Mouse (Mus musculus): ENCODE measurements around the gene Slc7a8. TPM values are rescaled to one million over a fixed set of nuclear protein-coding genes. Genes with fewer than 3 reads are reported as not detected.

Gene Slc7a8
- polyA plus RNA-seq, 1 experiment from 2014 or later, result 7.4 TPM

DNA sequence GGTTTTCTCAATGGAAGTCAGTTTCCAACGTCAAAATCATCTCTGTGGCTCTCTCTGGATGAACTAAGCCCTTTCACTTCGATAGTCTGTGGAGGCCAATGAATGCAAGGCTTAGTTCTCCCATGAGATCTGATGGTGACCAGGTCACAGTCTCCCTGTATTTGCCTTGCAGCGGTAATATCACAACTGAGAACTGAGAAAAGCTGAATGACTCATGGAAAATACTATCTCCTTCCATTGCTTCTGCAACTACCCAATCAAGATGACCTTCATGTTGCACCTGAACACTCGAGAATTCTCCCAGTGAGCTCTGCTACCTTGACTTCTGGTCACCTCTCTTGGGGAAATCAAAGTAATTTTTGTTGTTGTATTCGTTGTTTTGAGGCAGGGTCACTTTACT is 54.2 kb downstream of the Slc7a8 start:
- no peaks in the 10 kb centered on the region for H3K4me1 ChIP-seq (ENCODE audit: control insufficient read depth, insufficient read depth, low read length)
- H3K9ac ChIP-seq (ENCODE audit: low read depth, low read length), result no peak overlapping the region
- no peaks in the 10 kb centered on the region for H3K9me3 ChIP-seq (ENCODE audit: control insufficient read depth, low read length)
- no peak overlapping the region for H3K4me2 ChIP-seq (ENCODE audit: low read depth, low read length)
- H3K27me3 ChIP-seq (replicated peaks; ENCODE audit: control insufficient read depth, insufficient read depth, low read length), result no peaks in the 10 kb centered on the region
- no peak overlapping the region for H3K27ac ChIP-seq (replicated peaks; ENCODE audit: low read depth, low read length)
- no peaks in the 10 kb centered on the region for H3K36me3 ChIP-seq (ENCODE audit: control insufficient read depth, insufficient read depth, low read length)
- ATAC-seq (ENCODE audit: low read depth) (no peak), DNase-seq (ENCODE audit: low spot score) (no peak)
- H3K4me3 ChIP-seq (ENCODE audit: low read depth, low read length), result no peak overlapping the region
- WGBS, result 73% methylated on average over 5 of the region's 5 CpGs

DNA sequence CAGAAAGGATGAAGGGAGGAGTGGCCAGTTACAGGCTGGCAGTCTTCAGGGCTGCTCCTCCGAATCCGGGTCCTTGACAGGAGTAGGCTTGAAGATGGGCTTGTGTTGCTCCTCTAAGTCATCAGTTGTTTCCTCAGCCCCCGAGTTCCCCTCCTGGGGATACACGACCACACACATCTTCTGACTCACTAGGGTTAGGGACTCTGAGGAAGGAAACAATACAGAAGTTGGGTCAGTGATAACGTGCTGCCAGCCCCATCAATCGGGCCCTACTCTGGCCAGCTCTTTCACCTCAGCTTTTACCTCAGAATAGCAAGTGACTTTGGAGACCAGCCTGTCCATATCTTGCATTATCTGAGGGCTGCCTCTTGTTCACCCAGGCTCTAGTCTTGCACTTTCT is 57.7 kb downstream of the Slc7a8 start:
- DNase-seq (ENCODE audit: low spot score) (no peak), ATAC-seq (ENCODE audit: low read depth) (no peak)
- H3K4me2 ChIP-seq (ENCODE audit: low read depth, low read length), result no peak overlapping the region
- no peaks in the 10 kb centered on the region for H3K9me3 ChIP-seq (ENCODE audit: control insufficient read depth, low read length)
- no peaks in the 10 kb centered on the region for H3K36me3 ChIP-seq (ENCODE audit: control insufficient read depth, insufficient read depth, low read length)
- no peaks in the 10 kb centered on the region for H3K27me3 ChIP-seq (replicated peaks; ENCODE audit: control insufficient read depth, insufficient read depth, low read length)
- H3K4me3 ChIP-seq (ENCODE audit: low read depth, low read length), result no peak overlapping the region
- H3K4me1 ChIP-seq (ENCODE audit: control insufficient read depth, insufficient read depth, low read length), result no peaks in the 10 kb centered on the region
- H3K9ac ChIP-seq (ENCODE audit: low read depth, low read length), result no peak overlapping the region
- no peak overlapping the region for H3K27ac ChIP-seq (replicated peaks; ENCODE audit: low read depth, low read length)
- 74% methylated on average over 5 of the region's 6 CpGs for WGBS

DNA sequence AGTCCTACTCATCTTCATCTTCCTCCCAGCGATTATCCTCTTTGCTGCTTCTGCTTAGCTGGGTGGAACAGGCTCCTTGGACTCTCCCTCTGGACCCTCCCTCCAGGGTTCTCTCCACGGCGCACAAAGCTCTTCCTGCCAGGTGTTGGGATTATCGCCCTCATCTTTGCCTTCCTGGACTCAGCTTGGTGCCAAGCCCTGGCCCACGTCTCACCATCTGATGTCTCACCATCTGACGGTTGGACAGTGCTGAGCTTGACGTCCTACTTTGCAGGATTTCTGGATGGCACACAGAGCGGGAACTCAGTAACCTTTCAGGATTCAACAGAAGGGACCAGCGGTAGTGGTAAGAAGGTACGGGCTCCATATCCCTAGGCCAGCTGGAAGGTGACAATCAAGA is 60.0 kb downstream of the Slc7a8 start:
- Histone ChIP-seq H3K4me2 (ENCODE audit: low read depth, low read length) (no peak overlapping the region), H3K27me3 (replicated peaks; ENCODE audit: control insufficient read depth, insufficient read depth, low read length) (no peaks in the 10 kb centered on the region), H3K27ac (replicated peaks; ENCODE audit: low read depth, low read length) (no peak overlapping the region), H3K36me3 (ENCODE audit: control insufficient read depth, insufficient read depth, low read length) (no peaks in the 10 kb centered on the region), H3K9me3 (ENCODE audit: control insufficient read depth, low read length) (no peaks in the 10 kb centered on the region), H3K4me1 (ENCODE audit: control insufficient read depth, insufficient read depth, low read length) (no peaks in the 10 kb centered on the region), H3K9ac (ENCODE audit: low read depth, low read length) (no peak overlapping the region), H3K4me3 (ENCODE audit: low read depth, low read length) (no peak overlapping the region)
- DNase-seq (ENCODE audit: low spot score), result no peak
- no peak for ATAC-seq (ENCODE audit: low read depth)
- WGBS, result 77% methylated on average over 10 of the region's 10 CpGs

DNA sequence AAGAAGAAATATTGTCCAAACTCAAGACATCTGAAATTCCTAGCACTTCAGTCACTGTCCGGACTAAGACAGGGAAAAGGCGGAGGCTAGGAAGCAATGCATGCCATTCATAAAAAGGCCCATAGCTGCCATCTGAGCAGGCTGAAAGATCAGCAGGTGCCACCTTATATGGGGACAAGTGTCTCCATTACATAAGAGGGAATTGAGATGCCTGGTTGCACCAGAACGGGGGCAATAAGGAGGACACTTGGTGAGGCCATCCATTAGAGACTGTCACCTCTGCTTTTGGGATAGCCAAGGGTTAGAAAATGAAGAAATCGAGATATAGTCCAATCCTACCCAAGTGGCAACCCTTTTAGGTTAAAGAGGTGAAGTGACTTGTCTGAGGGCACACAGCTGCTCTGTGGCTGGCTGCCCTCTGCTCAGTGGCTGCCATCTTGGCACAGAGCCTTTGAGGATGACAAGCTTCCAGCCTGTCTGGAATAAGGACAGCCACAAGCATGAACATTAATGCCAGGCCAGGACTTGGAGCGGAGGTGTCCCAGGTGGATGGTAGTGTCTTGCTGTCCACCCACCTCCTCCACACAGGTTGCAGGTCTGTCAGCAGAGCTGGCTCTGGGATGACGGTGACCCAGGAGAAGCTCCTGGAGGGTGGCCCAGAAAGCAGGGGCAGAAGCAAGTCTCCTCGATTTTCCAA is 60.9 kb downstream of the Slc7a8 start:
- Histone ChIP-seq H3K36me3 (ENCODE audit: control insufficient read depth, insufficient read depth, low read length) (no peaks in the 10 kb centered on the region), H3K9ac (ENCODE audit: low read depth, low read length) (no peak overlapping the region), H3K4me1 (ENCODE audit: control insufficient read depth, insufficient read depth, low read length) (no peaks in the 10 kb centered on the region), H3K4me3 (ENCODE audit: low read depth, low read length) (no peak overlapping the region), H3K27ac (replicated peaks; ENCODE audit: low read depth, low read length) (no peak overlapping the region), H3K4me2 (ENCODE audit: low read depth, low read length) (no peak overlapping the region), H3K9me3 (ENCODE audit: control insufficient read depth, low read length) (no peaks in the 10 kb centered on the region), H3K27me3 (replicated peaks; ENCODE audit: control insufficient read depth, insufficient read depth, low read length) (no peaks in the 10 kb centered on the region)
- no peak for ATAC-seq (ENCODE audit: low read depth)
- WGBS, result 83% methylated on average over 7 of the region's 7 CpGs
- DNase-seq (ENCODE audit: low spot score), result no peak

DNA sequence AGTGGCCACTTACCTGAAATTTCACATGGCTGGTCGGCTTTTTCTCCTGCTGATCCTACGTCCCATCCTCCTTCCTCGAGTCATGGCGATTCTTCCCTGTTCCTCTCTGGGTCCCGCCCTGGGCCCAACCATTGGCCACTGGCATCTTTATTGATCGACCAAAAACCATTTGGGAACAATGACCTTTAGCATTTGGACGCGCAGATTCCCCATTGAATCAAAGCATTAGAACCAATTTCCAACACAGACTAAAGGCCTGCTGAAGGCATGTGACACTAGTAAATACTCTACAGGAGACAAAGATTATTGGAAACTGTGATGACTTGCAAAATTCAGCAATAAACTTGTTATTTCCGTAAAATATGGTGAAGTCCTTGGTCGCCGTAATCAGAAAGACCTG is 61.7 kb downstream of the Slc7a8 start:
- ATAC-seq (ENCODE audit: low read depth) (no peak), DNase-seq (ENCODE audit: low spot score) (no peak)
- Histone ChIP-seq H3K9ac (ENCODE audit: low read depth, low read length) (no peak overlapping the region), H3K4me1 (ENCODE audit: control insufficient read depth, insufficient read depth, low read length) (no peaks in the 10 kb centered on the region), H3K9me3 (ENCODE audit: control insufficient read depth, low read length) (no peaks in the 10 kb centered on the region), H3K27me3 (replicated peaks; ENCODE audit: control insufficient read depth, insufficient read depth, low read length) (no peaks in the 10 kb centered on the region), H3K4me3 (ENCODE audit: low read depth, low read length) (no peak overlapping the region), H3K27ac (replicated peaks; ENCODE audit: low read depth, low read length) (no peak overlapping the region), H3K36me3 (ENCODE audit: control insufficient read depth, insufficient read depth, low read length) (no peaks in the 10 kb centered on the region), H3K4me2 (ENCODE audit: low read depth, low read length) (no peak overlapping the region)
- WGBS, result 90% methylated on average over 11 of the region's 11 CpGs

DNA sequence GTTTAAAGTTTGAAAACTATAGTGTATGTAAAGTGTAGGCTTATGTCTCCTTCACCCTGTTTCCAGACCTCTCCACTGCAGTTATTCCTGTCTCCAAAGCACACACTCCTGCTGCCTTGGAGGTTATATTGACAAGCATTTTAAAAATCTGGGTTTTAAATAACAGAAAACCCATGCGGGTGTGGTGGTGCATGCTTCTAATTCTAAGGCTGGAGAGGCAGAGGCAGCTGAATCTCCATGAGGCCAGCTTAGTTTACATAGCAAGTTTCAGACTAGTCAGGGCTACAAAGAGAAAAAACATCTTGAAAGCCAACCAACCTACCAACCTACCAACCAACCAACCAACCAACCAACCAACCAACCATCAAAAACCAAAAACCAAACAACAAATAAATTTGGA is 66.3 kb downstream of the Slc7a8 start:
- no peak for ATAC-seq (ENCODE audit: low read depth)
- 44% methylated on average over 1 of the region's 1 CpGs for WGBS

DNA sequence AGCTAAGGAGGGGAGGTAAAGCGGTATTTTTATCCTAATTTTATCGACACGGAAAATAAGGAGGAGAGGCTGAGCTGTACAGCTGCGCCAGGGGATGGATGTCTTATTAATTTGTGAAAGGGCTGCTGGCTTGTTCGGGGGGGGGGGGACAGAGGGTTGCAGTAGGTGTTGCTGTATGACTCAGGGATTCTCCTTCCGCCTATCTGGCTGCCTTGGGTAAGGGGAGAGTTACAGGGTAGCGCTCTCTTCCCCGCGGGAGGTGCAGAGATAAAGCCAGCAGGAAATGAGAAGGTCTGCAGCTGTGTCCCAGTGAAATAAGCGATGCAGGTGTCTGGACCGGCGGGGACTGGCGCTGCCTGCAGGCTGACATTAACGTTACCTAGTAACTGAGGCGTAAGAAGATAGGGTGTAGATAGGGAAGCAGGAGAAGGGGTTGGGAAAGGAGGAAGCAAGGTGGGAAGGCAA is 67.1 kb downstream of the Slc7a8 start:
- Histone ChIP-seq H3K4me3 (ENCODE audit: low read depth, low read length) (peak overlapping the region; percentile 33), H3K9me3 (ENCODE audit: control insufficient read depth, low read length) (no peaks in the 10 kb centered on the region), H3K27ac (replicated peaks; ENCODE audit: low read depth, low read length) (no peak overlapping the region), H3K9ac (ENCODE audit: low read depth, low read length) (peak overlapping the region; percentile 41), H3K4me2 (ENCODE audit: low read depth, low read length) (peak overlapping the region; percentile 57), H3K27me3 (replicated peaks; ENCODE audit: control insufficient read depth, insufficient read depth, low read length) (no peaks in the 10 kb centered on the region), H3K4me1 (ENCODE audit: control insufficient read depth, insufficient read depth, low read length) (peaks cover 5% of the 10 kb centered on the region; the same call in 1 of the 2 replicates), H3K36me3 (ENCODE audit: control insufficient read depth, insufficient read depth, low read length) (no peaks in the 10 kb centered on the region)
- ATAC-seq (ENCODE audit: low read depth) (peak; percentile 58; the same call in 1 of the 2 replicates), DNase-seq (ENCODE audit: low spot score) (peak; percentile 15)
- 2% methylated on average over 15 of the region's 15 CpGs for WGBS

More for the DNA sequence above, 66.3 kb downstream of the Slc7a8 start:
- no peak overlapping the region for H3K27ac ChIP-seq (replicated peaks; ENCODE audit: low read depth, low read length)
- H3K9ac ChIP-seq (ENCODE audit: low read depth, low read length), result no peak overlapping the region
- peaks cover 5% of the 10 kb centered on the region; the same call in 1 of the 2 replicates for H3K4me1 ChIP-seq (ENCODE audit: control insufficient read depth, insufficient read depth, low read length)
- no peak overlapping the region for H3K4me2 ChIP-seq (ENCODE audit: low read depth, low read length)
- no peak for DNase-seq (ENCODE audit: low spot score)
- H3K4me3 ChIP-seq (ENCODE audit: low read depth, low read length), result no peak overlapping the region
- H3K27me3 ChIP-seq (replicated peaks; ENCODE audit: control insufficient read depth, insufficient read depth, low read length), result no peaks in the 10 kb centered on the region
- no peaks in the 10 kb centered on the region for H3K36me3 ChIP-seq (ENCODE audit: control insufficient read depth, insufficient read depth, low read length)
- H3K9me3 ChIP-seq (ENCODE audit: control insufficient read depth, low read length), result no peaks in the 10 kb centered on the region

DNA sequence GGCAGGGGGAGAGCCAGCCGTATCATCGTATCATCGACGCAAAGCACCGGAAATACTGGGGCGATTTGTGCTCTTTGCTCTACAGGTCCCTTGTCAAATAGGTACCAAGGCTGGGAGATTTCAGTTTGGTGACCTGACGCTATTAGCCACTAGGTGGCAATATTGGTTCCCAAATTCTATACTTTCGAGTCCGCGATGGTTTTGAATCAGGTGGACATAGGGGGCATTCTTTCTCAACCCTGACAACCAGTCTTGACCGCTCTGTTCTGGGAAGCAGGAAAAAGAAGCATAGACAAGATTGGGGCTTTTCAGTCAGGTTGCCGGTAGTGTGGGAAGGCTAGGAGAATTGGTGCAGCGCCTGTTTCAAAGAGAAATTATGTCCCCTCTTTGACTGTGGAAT is 67.6 kb downstream of the Slc7a8 start:
- peak; percentile 35; the same call in 1 of the 2 replicates for ATAC-seq (ENCODE audit: low read depth)
- H3K4me2 ChIP-seq (ENCODE audit: low read depth, low read length), result peak overlapping the region; percentile 57
- WGBS, result under 1% methylated on average over 13 of the region's 13 CpGs

DNA sequence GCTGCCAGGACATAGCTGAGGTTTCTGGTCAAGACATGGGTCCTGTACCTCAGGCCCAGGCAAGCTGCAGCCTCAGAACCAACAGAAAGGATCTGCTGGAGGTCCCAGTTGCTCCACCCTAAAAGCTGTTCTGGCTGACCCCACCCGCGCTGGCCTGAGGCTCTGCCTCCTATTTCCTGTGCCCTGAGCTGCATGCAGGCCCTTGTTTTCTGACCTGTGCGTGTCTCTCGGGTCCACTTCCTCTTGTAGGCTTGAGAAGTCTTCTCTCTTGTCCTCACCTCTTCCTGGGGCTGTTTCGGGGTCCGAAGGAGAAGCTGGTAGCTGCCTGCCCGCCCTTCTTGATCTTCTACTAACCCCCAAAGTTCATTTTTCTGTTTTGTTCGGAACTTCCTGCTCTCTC is 68.9 kb downstream of the Slc7a8 start:
- no peak overlapping the region for H3K27ac ChIP-seq (replicated peaks; ENCODE audit: low read depth, low read length)
- 48% methylated on average over 8 of the region's 8 CpGs for WGBS
- no peak overlapping the region for H3K9ac ChIP-seq (ENCODE audit: low read depth, low read length)
- H3K9me3 ChIP-seq (ENCODE audit: control insufficient read depth, low read length), result no peaks in the 10 kb centered on the region
- no peaks in the 10 kb centered on the region for H3K27me3 ChIP-seq (replicated peaks; ENCODE audit: control insufficient read depth, insufficient read depth, low read length)
- ATAC-seq (ENCODE audit: low read depth), result no peak
- H3K4me1 ChIP-seq (ENCODE audit: control insufficient read depth, insufficient read depth, low read length), result peaks cover 5% of the 10 kb centered on the region; the same call in 1 of the 2 replicates
- H3K4me3 ChIP-seq (ENCODE audit: low read depth, low read length), result no peak overlapping the region
- DNase-seq (ENCODE audit: low spot score), result no peak
- H3K4me2 ChIP-seq (ENCODE audit: low read depth, low read length), result no peak overlapping the region
- H3K36me3 ChIP-seq (ENCODE audit: control insufficient read depth, insufficient read depth, low read length), result no peaks in the 10 kb centered on the region

More for the DNA sequence above, 67.6 kb downstream of the Slc7a8 start:
- Histone ChIP-seq H3K27ac (replicated peaks; ENCODE audit: low read depth, low read length) (no peak overlapping the region), H3K36me3 (ENCODE audit: control insufficient read depth, insufficient read depth, low read length) (no peaks in the 10 kb centered on the region), H3K27me3 (replicated peaks; ENCODE audit: control insufficient read depth, insufficient read depth, low read length) (no peaks in the 10 kb centered on the region), H3K9me3 (ENCODE audit: control insufficient read depth, low read length) (no peaks in the 10 kb centered on the region), H3K9ac (ENCODE audit: low read depth, low read length) (peak overlapping the region; percentile 41; the same call in 1 of the 2 replicates), H3K4me1 (ENCODE audit: control insufficient read depth, insufficient read depth, low read length) (peaks cover 5% of the 10 kb centered on the region; the same call in 1 of the 2 replicates), H3K4me3 (ENCODE audit: low read depth, low read length) (peak overlapping the region; percentile 33)
- DNase-seq (ENCODE audit: low spot score), result peak; percentile 85
